20 mouse cellular contexts compared by ENCODE assay signal in the genomic region with DNA sequence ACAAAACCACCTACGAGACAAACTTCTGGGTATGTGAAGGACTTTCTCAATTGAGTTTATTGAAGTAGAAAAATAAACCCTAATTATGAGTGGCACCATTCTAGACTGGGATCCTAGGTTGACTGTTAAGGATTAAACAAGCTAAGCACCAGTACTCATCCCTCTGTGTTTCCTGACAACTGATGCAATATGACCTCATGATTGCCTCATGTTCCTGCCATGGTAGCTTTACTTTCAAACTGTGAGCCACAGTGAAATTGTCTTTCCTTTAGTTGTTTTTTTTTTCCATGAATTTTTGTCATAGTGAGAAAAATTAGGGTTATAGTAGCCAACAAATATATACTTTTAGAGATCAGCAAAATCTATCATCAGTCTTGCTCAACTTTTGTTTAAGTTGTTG.
"Had no signal": no experiment of that assay in that cellular context is flagged by ENCODE, and none has a peak within 500 bp of the region (broad histone marks: within the 10 kb centered on the region; RNA-seq: fewer than 3 reads in every experiment).

No protein-coding gene starts in this region.

- DNase-seq: liver, postnatal 0 days; lung, adult 2 months; lung, postnatal 14 days; lung, postnatal 4 days; midbrain, embryonic 14.5 days; retina, postnatal 1 day; right cerebral cortex, adult 18-20 months; right cerebral cortex, postnatal 25 days; right cerebral cortex, postnatal 4 days; spleen, adult 18-20 months; thymus, adult 18-20 months; thymus, postnatal 14 days; thymus, postnatal 36 days had no signal

- H3K4me3 ChIP-seq: lung, embryonic 15.5 days; midbrain, embryonic 10.5 days; midbrain, embryonic 12.5 days; neural tube, embryonic 13.5 days; neural tube, embryonic 15.5 days had no signal

- H3K9ac ChIP-seq: liver, postnatal 0 days; lung, embryonic 15.5 days; midbrain, embryonic 12.5 days; neural tube, embryonic 13.5 days; neural tube, embryonic 15.5 days had no signal

- H3K4me1 ChIP-seq: midbrain, embryonic 10.5 days; midbrain, embryonic 12.5 days; neural tube, embryonic 13.5 days; neural tube, embryonic 15.5 days had no signal

- H3K4me2 ChIP-seq: lung, embryonic 15.5 days; midbrain, embryonic 12.5 days; neural tube, embryonic 13.5 days; neural tube, embryonic 15.5 days had no signal

- H3K27me3 ChIP-seq: lung, embryonic 15.5 days; midbrain, embryonic 12.5 days; neural tube, embryonic 13.5 days; neural tube, embryonic 15.5 days had no signal

- H3K36me3 ChIP-seq: lung, embryonic 15.5 days; midbrain, embryonic 10.5 days; midbrain, embryonic 12.5 days; neural tube, embryonic 13.5 days; neural tube, embryonic 15.5 days had no signal

- ATAC-seq: liver, postnatal 0 days; lung, postnatal 0 days; midbrain, embryonic 16.5 days had no signal

- H3K27ac ChIP-seq: lung, embryonic 15.5 days; midbrain, embryonic 10.5 days; midbrain, embryonic 12.5 days; neural tube, embryonic 13.5 days; neural tube, embryonic 15.5 days had no signal

- H3K9me3 ChIP-seq: lung, embryonic 15.5 days; midbrain, embryonic 10.5 days; midbrain, embryonic 12.5 days; neural tube, embryonic 13.5 days; neural tube, embryonic 15.5 days had no signal
